Mouse (Mus musculus): ENCODE measurements around the gene Gpr150.

Gene Gpr150

DNA sequence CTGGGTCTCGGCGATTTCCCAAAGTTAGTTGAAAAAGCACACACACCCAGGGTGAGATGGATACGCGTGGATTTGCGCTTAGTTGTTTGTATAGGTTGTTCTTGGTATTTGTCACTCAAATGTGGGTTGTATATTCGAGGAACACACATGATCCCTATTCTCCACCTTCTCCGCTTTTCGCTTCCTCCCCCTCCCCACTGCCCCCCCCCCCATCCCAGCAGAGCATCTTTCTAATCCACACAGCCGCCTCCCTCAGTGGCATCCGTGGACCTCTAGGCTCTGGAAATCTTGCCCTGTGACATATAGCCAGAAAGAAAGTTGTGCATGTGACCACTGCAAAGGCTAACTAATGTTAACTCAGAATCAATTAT lies at the start of gene Gpr150:
TSS of gene Gpr150 (minus strand) at position 101 of the 371 bp plus-strand sequence.
- in situ Hi-C loops (cut with MboI; ENCODE audit: unreplicated experiment in 2 of 2): no loop called here

DNA sequence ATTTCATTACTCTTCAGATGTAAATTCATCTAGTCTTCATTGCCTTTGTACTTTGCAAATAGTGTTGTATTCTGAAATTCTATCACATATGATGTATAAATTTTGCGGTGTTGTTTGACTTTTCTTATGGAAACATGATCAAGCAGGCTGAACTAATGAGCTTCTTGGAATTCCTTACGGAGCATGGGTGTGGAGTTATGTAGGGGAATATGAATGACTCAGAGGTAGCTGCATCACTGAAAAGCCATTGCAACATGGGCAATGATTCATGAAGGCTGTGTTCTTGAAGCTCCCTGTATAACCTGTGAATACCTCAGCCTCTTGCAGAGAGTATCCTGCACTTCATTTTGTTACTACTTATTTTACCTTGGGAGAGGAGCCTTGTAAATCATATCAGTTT lies 45.2 kb upstream of the Gpr150 start:
- in situ Hi-C loops (cut with MboI; ENCODE audit: unreplicated experiment in 2 of 2): loop anchor here in 1 of 2 experiments (5.0 to 25.0 kb wide), 3 partner anchors 85 to 1765 kb away; partner anchors contain the start of genes 2210408I21Rik, Rfesd and Slf1

DNA sequence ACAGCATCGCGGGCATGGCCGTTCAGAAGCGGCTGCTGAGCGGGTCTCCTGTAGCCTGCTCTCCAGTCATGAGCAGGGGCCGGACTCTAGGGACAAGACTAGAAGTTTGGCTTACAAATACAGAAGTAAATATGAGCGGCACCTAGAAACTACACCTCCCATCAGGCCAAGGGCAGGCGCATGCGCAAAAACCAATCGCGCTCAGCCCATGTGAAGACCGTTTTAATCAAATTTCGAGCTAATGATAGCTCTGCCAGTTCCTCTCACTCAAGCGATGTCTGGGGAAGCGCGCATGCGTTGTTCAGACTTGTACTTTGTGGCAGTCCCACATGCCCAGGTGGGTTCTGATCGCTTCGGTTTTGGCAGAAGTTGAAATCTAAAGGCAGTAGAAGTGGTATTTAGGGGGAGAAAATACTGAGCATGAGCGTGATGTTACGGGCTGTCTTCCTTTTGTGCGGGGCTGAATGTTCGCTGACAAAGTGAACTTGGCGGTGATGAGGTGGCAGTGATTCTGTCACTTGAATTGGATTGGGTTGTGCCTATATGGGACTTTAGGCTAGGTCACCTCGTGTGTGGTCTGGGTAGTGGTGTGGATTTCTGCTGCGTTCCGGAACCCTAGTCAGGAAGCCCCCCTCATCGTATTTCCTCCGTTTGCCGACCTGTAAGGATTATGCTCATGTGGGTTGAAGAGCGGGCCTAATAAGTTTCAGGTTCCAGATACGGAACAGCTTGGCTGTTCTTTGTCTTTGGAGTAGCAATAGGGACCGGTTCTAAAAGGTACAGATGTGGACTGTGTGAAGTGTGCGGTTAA lies 41.9 kb upstream of the Gpr150 start, which contains the start of the genes Arsk and Ttc37:
TSS of gene Arsk (minus strand) at position 168 of the 811 bp plus-strand sequence.
TSS of gene Ttc37 (plus strand) at position 242 of the 811 bp plus-strand sequence.
- in situ Hi-C loops (cut with MboI; ENCODE audit: unreplicated experiment in 2 of 2): loop anchor here in 1 of 2 experiments (5.0 kb wide), 1 partner anchor 76 kb away; no protein-coding TSS in a partner anchor

DNA sequence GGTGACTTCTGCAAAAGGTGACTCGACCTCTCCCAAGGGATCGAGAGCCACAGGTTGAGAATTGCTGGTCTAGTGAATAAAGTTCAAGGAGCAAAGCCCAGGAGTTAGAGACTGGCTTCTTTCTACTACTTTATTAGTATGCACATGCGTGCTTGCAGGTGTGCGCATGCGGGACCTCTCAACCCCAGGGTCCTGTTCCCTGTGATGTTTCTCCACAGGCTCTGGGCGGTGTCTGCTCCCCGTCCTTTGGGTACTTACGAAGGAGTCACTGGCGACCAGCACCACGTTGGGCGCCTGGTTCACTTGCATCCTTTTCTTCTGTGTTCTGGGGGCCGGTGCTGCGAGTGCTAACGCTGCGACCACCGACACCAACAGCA lies 41.3 kb upstream of the Gpr150 start:
- in situ Hi-C loops (cut with MboI; ENCODE audit: unreplicated experiment in 2 of 2): loop anchor here in 1 of 2 experiments (5.0 kb wide), 1 partner anchor 76 kb away; no protein-coding TSS in a partner anchor

DNA sequence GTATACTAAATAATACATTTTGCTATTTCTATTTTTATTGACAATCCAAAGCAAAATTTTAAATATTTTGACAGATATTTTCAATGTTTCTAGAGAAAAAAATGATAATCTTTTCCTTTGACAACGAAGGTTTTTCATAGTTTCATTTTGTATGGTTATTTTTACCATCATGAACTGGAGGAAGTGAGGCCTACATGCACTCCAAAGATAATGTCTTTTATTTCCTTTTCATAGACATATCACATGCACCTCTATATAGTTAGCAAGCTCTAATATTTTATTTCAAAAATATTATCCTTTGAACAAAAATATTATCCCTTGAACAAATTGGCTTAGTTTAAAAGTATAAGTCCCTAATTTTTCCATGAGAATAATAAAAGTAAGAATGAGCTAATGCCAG lies 17.5 kb upstream of the Gpr150 start:
- in situ Hi-C loops (cut with MboI; ENCODE audit: unreplicated experiment in 2 of 2): no loop called here

DNA sequence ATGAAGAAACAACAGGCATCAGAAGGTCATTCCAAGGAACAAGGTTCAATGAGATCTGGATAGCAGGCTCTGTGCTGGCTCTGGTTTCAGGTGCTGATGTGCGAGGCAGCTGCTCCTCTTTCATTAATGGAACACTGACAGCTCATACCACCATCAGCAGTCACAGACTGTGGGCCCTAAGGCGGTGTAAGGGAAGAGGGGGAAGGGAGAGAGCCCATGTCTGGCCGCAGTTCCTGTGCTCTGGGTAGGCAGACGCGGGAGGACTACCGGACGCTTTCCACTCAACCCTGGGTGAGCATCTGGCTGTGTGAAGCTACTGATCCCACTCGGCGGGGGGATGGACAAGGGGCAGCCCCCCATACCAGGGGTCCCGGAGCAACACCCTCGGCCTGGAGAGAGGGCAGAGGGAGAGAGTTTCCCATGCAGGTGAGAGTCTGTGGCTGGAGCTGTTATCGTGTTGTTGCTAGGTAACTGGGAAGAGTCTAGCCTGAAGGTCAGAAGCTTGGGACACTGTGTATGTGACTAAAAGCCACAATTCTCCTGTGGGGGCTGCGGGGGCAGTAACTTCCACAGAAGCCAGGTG lies 7.7 kb upstream of the Gpr150 start:
- in situ Hi-C loops (cut with MboI; ENCODE audit: unreplicated experiment in 2 of 2): no loop called here

DNA sequence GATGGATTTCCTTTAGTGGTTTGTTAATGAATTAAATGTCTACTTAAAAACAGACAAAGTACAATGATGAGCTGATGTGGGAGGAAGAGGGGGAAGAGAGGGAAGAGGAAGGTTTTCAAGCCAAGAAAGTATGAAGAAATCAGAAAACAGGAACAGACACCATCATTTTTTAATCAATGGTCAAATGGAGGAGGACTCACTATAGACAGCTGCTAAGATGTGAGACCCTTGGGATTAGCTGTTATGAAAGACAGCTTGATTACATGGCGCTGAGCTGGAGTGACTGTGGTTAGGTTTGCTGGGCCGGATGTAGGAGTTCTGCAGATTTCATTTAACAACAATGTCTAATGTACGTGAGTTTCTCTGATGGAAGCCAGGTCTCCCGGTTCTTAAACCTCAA lies 6.8 kb upstream of the Gpr150 start:
- in situ Hi-C loops (cut with MboI; ENCODE audit: unreplicated experiment in 2 of 2): no loop called here

DNA sequence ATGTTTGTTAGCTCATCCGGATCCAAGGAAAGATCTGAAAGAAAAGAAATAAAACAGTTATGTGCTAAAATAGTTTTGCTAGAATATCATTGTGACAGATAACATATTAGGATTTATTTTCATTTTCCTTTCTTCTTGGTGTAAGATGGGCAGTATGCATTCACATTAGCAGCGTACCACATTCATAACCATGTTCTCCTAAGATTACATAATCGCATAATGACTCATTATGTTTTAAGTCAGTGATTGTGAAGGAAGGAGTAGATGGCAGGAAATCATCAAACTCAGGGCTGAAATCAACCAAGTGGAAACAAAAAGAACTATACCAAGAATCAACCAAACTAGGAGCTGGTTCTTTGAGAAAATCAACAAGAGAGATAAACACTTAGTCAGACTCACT lies 5.8 kb upstream of the Gpr150 start:
- in situ Hi-C loops (cut with MboI; ENCODE audit: unreplicated experiment in 2 of 2): no loop called here

DNA sequence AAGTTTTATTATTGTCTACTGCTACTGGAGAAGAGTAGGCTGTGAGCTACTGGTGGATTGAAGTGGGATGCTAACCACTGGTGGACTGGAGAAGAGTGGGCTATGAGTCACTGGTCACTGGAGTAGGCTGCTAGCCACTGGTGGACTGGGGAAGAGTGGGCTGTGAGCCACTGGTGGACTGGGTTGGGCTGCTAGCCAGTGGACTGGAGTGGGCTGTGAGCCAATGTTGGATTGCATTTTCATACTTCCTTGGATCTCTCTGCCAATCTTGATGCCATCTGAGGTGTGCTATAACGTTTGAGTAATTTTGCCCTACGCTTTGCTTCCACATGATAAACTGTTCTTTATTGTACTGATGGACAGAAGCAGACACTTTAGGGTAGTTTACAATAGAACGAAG lies 5.3 kb upstream of the Gpr150 start:
- in situ Hi-C loops (cut with MboI; ENCODE audit: unreplicated experiment in 2 of 2): no loop called here

DNA sequence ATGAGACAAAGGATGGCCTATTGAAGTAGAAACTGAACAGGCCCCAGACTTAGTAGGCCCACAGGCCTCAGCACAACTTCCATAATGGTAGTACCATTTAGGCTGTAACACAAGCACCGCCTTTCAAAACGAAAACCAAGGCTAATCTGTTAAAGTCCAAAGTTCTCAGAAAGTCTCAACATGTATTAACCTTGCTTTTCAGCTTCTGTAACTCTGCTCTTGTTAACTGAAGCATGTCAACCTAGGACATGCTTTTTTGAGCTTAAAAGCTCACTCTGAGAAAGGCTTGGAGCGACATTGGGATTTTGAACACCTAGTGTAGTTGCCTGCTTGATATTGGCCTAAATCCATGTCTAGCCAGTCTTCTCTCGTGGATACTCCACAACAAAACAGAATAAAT lies 2.8 kb upstream of the Gpr150 start:
- in situ Hi-C loops (cut with MboI; ENCODE audit: unreplicated experiment in 2 of 2): no loop called here

DNA sequence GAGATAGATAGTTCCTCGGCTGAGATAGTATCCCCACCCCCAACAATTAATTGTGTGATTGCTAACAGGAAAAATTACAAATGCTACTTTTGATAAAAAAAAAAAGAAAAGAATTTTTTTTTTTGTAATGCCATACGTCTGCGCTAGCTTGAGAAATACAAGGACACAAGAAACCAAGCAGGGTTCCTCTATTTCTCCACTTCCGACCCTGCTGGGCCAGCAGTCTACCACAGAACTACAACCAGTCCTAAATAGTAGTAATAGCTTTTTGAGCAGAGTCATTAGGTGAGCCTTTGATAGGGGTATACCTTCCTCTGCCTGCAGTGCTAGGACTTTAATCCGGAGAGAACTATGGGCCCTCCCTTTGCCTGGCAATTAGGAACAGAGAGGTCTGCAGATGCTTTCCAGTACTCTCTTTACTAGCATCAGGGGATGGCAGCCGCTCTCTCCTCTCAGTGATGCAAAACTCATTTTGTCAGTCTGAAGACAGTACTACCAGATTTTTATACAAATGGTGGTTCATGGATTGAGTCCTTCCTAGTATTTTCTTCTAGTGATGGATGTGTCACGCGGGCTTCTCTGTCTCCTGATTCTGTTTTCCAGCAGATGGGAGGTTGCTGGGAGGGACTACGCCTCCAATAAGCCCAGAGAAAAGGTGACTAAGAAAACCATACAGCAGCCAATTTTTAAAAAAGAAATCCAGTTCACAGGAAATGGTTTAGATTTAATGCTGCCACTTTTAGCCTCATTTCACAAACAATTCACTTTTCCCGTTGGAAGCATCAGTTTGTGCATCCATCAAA lies 672 bp upstream of the Gpr150 start:
- in situ Hi-C loops (cut with MboI; ENCODE audit: unreplicated experiment in 2 of 2): no loop called here

DNA sequence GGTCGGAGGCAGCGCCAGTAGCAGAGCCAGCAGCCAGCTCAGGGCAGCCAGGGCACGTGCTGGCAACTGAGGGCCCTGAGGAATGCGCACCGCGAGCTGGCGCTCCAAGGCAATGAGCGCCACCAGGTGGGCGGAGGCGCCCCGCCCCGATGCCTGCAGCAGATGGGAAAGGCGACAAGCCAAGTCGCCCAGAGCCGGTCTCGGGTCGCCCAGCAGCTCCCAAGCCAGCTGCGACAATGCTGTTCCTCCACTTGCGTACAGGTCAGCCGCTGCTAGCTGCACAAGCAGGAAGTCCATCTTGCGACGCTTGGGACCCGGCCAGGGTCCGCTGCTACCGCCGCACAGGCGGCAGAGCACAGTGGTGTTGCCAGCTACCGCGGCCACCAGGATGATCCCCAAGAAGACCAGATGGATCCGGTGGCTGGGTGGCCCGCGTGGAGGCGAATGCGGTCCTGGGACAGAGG lies 503 bp downstream of the Gpr150 start:
- in situ Hi-C loops (cut with MboI; ENCODE audit: unreplicated experiment in 2 of 2): no loop called here

DNA sequence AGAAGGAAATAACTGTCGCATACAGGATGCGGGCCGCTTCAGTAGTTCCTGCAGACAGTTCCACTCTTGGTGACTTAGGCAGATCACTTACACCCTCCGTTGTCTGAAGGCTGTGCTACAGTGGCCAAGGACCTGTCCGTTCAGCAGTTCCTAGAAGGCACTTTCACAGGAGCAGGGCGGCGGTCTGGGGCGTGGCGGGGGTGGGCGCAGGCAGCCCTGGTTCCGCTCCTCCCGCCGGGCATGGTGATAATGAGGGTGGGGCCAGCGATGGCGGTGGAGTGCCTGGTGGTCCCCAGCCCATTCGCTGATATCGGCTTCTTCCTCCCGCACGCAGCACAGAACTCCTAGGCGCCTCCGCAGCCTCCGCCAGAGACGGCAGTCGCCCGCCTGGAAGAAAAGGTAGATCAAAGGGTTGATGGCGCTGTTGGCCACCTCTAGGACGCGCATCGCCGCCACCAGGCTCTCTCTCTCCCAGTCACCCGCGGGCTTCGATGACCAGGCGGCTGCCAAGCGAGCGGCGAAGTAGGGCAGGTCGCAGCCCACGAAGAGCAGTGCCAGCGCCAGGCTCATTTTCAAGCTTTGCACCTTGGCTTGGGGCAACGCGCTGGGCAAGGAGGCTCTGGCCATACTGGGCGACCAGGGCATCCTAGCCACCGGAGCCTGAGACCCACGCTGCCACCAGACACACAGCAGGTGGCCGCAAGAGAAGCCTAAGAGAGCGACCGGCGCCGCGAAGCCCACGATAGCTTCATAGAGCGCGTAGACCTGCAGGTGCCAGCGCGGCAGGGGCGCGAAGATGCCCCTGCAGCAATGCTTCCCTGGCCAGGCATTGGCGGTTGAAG lies 1.2 kb downstream of the Gpr150 start:
- in situ Hi-C loops (cut with MboI; ENCODE audit: unreplicated experiment in 2 of 2): no loop called here

DNA sequence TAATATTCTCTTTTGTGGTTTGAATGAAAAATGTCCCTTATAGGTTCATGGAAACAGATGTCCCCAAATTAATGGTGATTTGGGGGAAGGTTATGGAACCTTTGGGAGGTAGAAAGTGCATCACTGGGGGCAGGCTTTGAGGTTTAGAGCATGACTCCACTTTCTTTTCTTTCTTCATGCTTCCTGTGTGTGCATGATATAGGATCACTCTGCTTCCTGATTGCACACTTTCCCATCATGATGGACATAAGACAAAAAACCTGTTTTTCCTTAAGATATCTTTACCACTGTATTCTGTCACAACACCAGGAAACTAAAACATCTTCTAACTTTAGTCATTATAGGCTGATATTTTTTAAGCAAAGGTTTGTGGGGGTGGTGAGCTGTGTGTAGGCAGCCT lies 11.8 kb downstream of the Gpr150 start:
- in situ Hi-C loops (cut with MboI; ENCODE audit: unreplicated experiment in 2 of 2): no loop called here

DNA sequence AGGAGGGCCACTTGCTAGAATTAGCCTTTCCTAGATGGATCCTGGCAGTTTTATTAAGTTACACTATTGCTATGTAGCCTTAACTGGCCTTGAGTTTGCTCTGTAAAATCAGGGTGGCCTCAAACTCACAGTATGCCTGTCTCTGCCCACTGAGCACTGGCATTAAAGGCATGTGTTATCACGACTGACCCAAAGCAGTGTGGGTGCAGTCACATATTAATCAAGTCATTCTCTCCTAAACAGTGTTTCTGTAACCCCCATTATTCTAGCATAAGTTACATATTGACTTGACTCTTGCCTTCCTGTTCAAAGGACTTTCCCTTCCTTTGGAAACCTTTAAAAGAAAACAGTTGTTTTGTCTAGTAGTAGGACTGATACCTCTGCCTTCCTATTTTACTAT lies 14.3 kb downstream of the Gpr150 start:
- in situ Hi-C loops (cut with MboI; ENCODE audit: unreplicated experiment in 2 of 2): no loop called here

DNA sequence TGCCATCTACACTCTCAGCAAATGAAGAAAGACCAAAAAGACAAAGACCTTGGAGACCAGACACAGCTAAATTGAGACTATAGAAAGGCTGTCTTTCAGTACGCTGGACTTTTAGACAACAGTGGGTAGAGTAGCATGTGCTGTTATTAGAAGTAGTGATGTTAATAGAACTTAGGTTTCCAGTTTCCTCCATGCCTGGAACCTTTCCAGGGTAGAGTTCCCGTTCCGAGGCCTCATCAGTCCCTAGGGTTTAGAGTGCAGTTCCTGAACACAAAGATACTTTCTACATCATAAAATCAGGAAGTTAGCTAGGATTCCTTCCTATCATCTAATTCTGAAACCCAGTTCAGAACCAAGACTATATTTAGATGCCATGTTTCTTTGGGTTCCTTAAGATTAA lies 32.2 kb downstream of the Gpr150 start:
- in situ Hi-C loops (cut with MboI; ENCODE audit: unreplicated experiment in 2 of 2): loop anchor here (5.0 to 25.0 kb wide), 3 partner anchors 73 to 1387 kb away; partner anchors contain the start of genes Erap1 (in 2 of the 2), Arsk (in 1 of the 2), Ell2 (in 1 of the 2) and Ttc37 (in 1 of the 2)

DNA sequence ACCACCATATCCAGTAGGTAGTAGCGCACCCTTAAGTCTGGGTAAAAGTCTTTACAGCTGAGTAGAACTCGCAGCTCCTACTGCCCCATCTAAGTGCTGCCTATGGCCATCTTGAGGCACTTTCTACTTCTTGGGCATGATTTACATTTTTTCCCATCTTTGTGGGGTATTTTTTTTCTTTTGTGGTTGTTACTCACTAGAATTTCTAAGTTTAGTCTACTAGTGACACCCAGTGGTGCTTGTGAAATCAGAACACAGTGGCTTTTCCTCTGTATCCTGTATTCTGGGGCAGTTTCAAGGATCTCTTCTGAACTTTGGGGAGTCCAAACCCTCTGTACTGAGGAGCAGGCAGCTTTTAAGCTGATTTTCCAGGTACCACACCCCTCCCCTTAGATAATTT lies 35.0 kb downstream of the Gpr150 start:
- in situ Hi-C loops (cut with MboI; ENCODE audit: unreplicated experiment in 2 of 2): loop anchor here (5.0 to 25.0 kb wide), 3 partner anchors 76 to 1384 kb away; partner anchors contain the start of genes Erap1 (in 2 of the 2), Arsk (in 1 of the 2), Ell2 (in 1 of the 2) and Ttc37 (in 1 of the 2)

DNA sequence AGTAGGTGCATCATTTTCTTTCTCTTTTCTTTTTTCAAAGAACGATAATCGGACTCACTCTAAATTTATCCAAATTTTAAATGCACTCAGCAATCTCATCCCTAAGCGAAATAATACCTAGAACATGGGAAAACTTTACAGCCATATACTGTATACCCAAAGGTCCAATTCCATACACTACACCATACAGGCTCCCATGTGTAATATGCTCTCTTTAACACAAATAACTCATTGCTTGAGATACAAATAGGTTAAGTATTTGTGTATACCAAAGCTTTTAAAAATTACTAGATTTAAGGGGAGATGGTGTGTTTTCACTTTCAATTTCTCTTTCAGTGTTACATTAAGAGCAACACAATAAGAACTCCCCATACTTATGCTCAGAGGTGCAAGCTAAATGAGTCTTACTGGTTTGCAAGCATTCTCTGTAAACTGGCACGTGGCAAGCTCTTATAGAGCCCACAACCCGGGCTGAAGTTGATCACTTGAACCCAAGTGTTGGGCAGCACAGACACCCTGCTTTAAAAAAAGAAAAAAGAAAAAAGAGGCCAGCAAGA lies 37.9 kb downstream of the Gpr150 start:
- in situ Hi-C loops (cut with MboI; ENCODE audit: unreplicated experiment in 2 of 2): loop anchor here (5.0 to 25.0 kb wide), 4 partner anchors 83 to 1382 kb away; partner anchors contain the start of genes Erap1 (in 2 of the 2) and Ell2 (in 1 of the 2)

Data from v-Abl transformed pro-B cells (cell line).